Mouse (Mus musculus) heart, adult 2 months (tissue): ENCODE measurements around the gene Eea1.

Experiments used
- CTCF ChIP-seq: fragments of 200-600 bp; IDR thresholded peaks from 2 replicates; pipeline ENCODE4 v1.8.1; 2022; ENCODE audit warnings: antibody characterized with exemption, mild to moderate bottlenecking, moderate library complexity
- EP300 ChIP-seq: fragments of 200-500 bp; IDR thresholded peaks from 2 replicates; pipeline ENCODE4 v1.6.1; 2011; ENCODE audit warnings: low read depth, low read length, control low read depth; ENCODE audit not compliant: insufficient read depth
- POLR2A ChIP-seq: fragments of 200-500 bp; IDR thresholded peaks from 2 replicates; pipeline ENCODE4 v1.6.1; 2011; ENCODE audit warnings: mild to moderate bottlenecking, low read depth, low read length, control low read depth; ENCODE audit not compliant: insufficient read depth

DNA sequence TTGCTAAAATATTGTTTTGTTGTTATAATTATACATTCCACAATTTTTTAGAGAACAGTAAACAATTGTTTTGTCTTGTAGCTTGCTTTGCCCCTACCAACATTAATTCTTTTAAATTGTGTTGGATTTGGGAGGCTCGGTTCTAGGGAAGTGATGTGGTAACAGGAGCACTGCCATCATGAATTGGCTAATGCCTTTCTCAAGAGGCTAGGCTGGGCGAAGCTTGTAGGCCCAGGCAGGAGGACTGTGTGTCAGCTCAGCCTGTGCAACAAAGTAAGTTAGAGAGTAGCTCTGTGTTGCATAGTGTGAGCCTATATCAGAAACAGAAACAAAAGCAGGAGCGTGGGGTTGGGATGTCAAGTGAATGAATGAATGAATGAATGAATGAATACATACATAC lies 9.0 kb downstream of the Eea1 start:
- TF ChIP-seq POLR2A (no peak), CTCF (no peak), EP300 (no peak)
